Mouse (Mus musculus): ENCODE results near the gene Spp1. TPM values are rescaled to one million over a fixed set of nuclear protein-coding genes. Genes with fewer than 3 reads are reported as not detected.

Spp1 gene
- polyA plus RNA-seq, 1 experiment from 2014 or later = 49.9 TPM

GRCm38 (mm10) chr5:104460856-104461255 lies 25.9 kb downstream of the Spp1 start:
- WGBS = 31% methylated on average over 6 of the region's 7 CpGs
- Histone ChIP-seq H3K27ac (ENCODE audit: low read length) (no peak overlapping the region), H3K9ac (ENCODE audit: low read depth, low read length) (no peak overlapping the region)

GRCm38 (mm10) chr5:104465279-104465678 lies 30.4 kb downstream of the Spp1 start:
- Histone ChIP-seq H3K4me3 (ENCODE audit: low read depth, low read length) (no peak overlapping the region), H3K27ac (ENCODE audit: low read length) (no peak overlapping the region), H3K4me2 (ENCODE audit: low read length) (no peak overlapping the region), H3K9me3 (replicated peaks; ENCODE audit: control insufficient read depth, low read length, poor library complexity, severe bottlenecking) (no peaks in the 10 kb centered on the region; the same call in 1 of the 2 replicates), H3K4me1 (ENCODE audit: control insufficient read depth, insufficient read depth, low read length) (peaks cover 10% of the 10 kb centered on the region), H3K36me3 (ENCODE audit: control insufficient read depth, insufficient read depth, low read length) (peaks cover 14% of the 10 kb centered on the region), H3K27me3 (ENCODE audit: control insufficient read depth, insufficient read depth, low read depth, low read length) (no peaks in the 10 kb centered on the region), H3K9ac (ENCODE audit: low read depth, low read length) (no peak overlapping the region)
- 85% methylated on average over 8 of the region's 8 CpGs for WGBS
- ATAC-seq = no peak

More at GRCm38 (mm10) chr5:104460856-104461255, 25.9 kb downstream of the Spp1 start:
- ATAC-seq = no peak
- peak overlapping the region; percentile 68 for H3K4me2 ChIP-seq (ENCODE audit: low read length)
- H3K36me3 ChIP-seq (ENCODE audit: control insufficient read depth, insufficient read depth, low read length) = peaks cover 15% of the 10 kb centered on the region
- peak overlapping the region; percentile 88 for H3K4me3 ChIP-seq (ENCODE audit: low read depth, low read length)
- no peaks in the 10 kb centered on the region for H3K27me3 ChIP-seq (ENCODE audit: control insufficient read depth, insufficient read depth, low read depth, low read length)
- H3K4me1 ChIP-seq (ENCODE audit: control insufficient read depth, insufficient read depth, low read length) = peaks cover 19% of the 10 kb centered on the region
- peaks cover 3% of the 10 kb centered on the region; the same call in 1 of the 2 replicates for H3K9me3 ChIP-seq (replicated peaks; ENCODE audit: control insufficient read depth, low read length, poor library complexity, severe bottlenecking)

- peaks cover 14% of the 10 kb centered on the region for H3K36me3 ChIP-seq (ENCODE audit: control insufficient read depth, insufficient read depth, low read length)
- WGBS = 93% methylated on average over 12 of the region's 12 CpGs
- H3K9ac ChIP-seq (ENCODE audit: low read depth, low read length) = no peak overlapping the region
Measured at GRCm38 (mm10) chr5:104465731-104466130, 30.8 kb downstream of the Spp1 start.

GRCm38 (mm10) chr5:104466816-104467215 lies 31.9 kb downstream of the Spp1 start:
- no peaks in the 10 kb centered on the region; the same call in 1 of the 2 replicates for H3K9me3 ChIP-seq (replicated peaks; ENCODE audit: control insufficient read depth, low read length, poor library complexity, severe bottlenecking)
- WGBS = 94% methylated on average over 16 of the region's 16 CpGs
- H3K4me1 ChIP-seq (ENCODE audit: control insufficient read depth, insufficient read depth, low read length) = no peaks in the 10 kb centered on the region
- H3K9ac ChIP-seq (ENCODE audit: low read depth, low read length) = no peak overlapping the region
- no peak for ATAC-seq
- H3K27me3 ChIP-seq (ENCODE audit: control insufficient read depth, insufficient read depth, low read depth, low read length) = no peaks in the 10 kb centered on the region
- H3K36me3 ChIP-seq (ENCODE audit: control insufficient read depth, insufficient read depth, low read length) = peaks cover 16% of the 10 kb centered on the region
- no peak overlapping the region for H3K4me2 ChIP-seq (ENCODE audit: low read length)
- H3K27ac ChIP-seq (ENCODE audit: low read length) = no peak overlapping the region
- H3K4me3 ChIP-seq (ENCODE audit: low read depth, low read length) = no peak overlapping the region

More at GRCm38 (mm10) chr5:104465731-104466130, 30.8 kb downstream of the Spp1 start:
- Histone ChIP-seq H3K27ac (ENCODE audit: low read length) (no peak overlapping the region), H3K4me2 (ENCODE audit: low read length) (no peak overlapping the region), H3K4me3 (ENCODE audit: low read depth, low read length) (no peak overlapping the region), H3K4me1 (ENCODE audit: control insufficient read depth, insufficient read depth, low read length) (peaks cover 7% of the 10 kb centered on the region), H3K27me3 (ENCODE audit: control insufficient read depth, insufficient read depth, low read depth, low read length) (no peaks in the 10 kb centered on the region), H3K9me3 (replicated peaks; ENCODE audit: control insufficient read depth, low read length, poor library complexity, severe bottlenecking) (no peaks in the 10 kb centered on the region; the same call in 1 of the 2 replicates)
- no peak for ATAC-seq

GRCm38 (mm10) chr5:104468586-104468985 lies 33.7 kb downstream of the Spp1 start:
- Histone ChIP-seq H3K27ac (ENCODE audit: low read length) (no peak overlapping the region), H3K4me2 (ENCODE audit: low read length) (no peak overlapping the region), H3K36me3 (ENCODE audit: control insufficient read depth, insufficient read depth, low read length) (peaks cover 25% of the 10 kb centered on the region), H3K4me3 (ENCODE audit: low read depth, low read length) (no peak overlapping the region), H3K4me1 (ENCODE audit: control insufficient read depth, insufficient read depth, low read length) (no peaks in the 10 kb centered on the region), H3K27me3 (ENCODE audit: control insufficient read depth, insufficient read depth, low read depth, low read length) (no peaks in the 10 kb centered on the region), H3K9me3 (replicated peaks; ENCODE audit: control insufficient read depth, low read length, poor library complexity, severe bottlenecking) (no peaks in the 10 kb centered on the region; the same call in 1 of the 2 replicates), H3K9ac (ENCODE audit: low read depth, low read length) (no peak overlapping the region)
- ATAC-seq = no peak
- WGBS = 90% methylated on average over 5 of the region's 5 CpGs

- Histone ChIP-seq H3K36me3 (ENCODE audit: control insufficient read depth, insufficient read depth, low read length) (peaks cover 15% of the 10 kb centered on the region), H3K4me2 (ENCODE audit: low read length) (no peak overlapping the region), H3K4me3 (ENCODE audit: low read depth, low read length) (no peak overlapping the region), H3K27me3 (ENCODE audit: control insufficient read depth, insufficient read depth, low read depth, low read length) (no peaks in the 10 kb centered on the region), H3K9ac (ENCODE audit: low read depth, low read length) (no peak overlapping the region), H3K4me1 (ENCODE audit: control insufficient read depth, insufficient read depth, low read length) (no peaks in the 10 kb centered on the region), H3K27ac (ENCODE audit: low read length) (no peak overlapping the region), H3K9me3 (replicated peaks; ENCODE audit: control insufficient read depth, low read length, poor library complexity, severe bottlenecking) (no peaks in the 10 kb centered on the region)
- no peak for ATAC-seq
- WGBS = 86% methylated on average over 5 of the region's 5 CpGs
Measured at GRCm38 (mm10) chr5:104470981-104471391, 36.1 kb downstream of the Spp1 start.

GRCm38 (mm10) chr5:104472371-104472770 lies 37.5 kb downstream of the Spp1 start:
- Histone ChIP-seq H3K4me3 (ENCODE audit: low read depth, low read length) (no peak overlapping the region), H3K4me1 (ENCODE audit: control insufficient read depth, insufficient read depth, low read length) (no peaks in the 10 kb centered on the region), H3K27me3 (ENCODE audit: control insufficient read depth, insufficient read depth, low read depth, low read length) (no peaks in the 10 kb centered on the region), H3K4me2 (ENCODE audit: low read length) (no peak overlapping the region), H3K9me3 (replicated peaks; ENCODE audit: control insufficient read depth, low read length, poor library complexity, severe bottlenecking) (no peaks in the 10 kb centered on the region), H3K36me3 (ENCODE audit: control insufficient read depth, insufficient read depth, low read length) (peaks cover 22% of the 10 kb centered on the region), H3K9ac (ENCODE audit: low read depth, low read length) (no peak overlapping the region), H3K27ac (ENCODE audit: low read length) (no peak overlapping the region)
- WGBS = 97% methylated on average over 8 of the region's 8 CpGs
- ATAC-seq = no peak

GRCm38 (mm10) chr5:104480367-104480766 lies 45.4 kb downstream of the Spp1 start:
- WGBS = 97% methylated on average over 7 of the region's 7 CpGs
- Histone ChIP-seq H3K9me3 (replicated peaks; ENCODE audit: control insufficient read depth, low read length, poor library complexity, severe bottlenecking) (no peaks in the 10 kb centered on the region), H3K27me3 (ENCODE audit: control insufficient read depth, insufficient read depth, low read depth, low read length) (no peaks in the 10 kb centered on the region), H3K4me3 (ENCODE audit: low read depth, low read length) (no peak overlapping the region), H3K4me2 (ENCODE audit: low read length) (no peak overlapping the region), H3K9ac (ENCODE audit: low read depth, low read length) (no peak overlapping the region), H3K36me3 (ENCODE audit: control insufficient read depth, insufficient read depth, low read length) (peaks cover 40% of the 10 kb centered on the region), H3K4me1 (ENCODE audit: control insufficient read depth, insufficient read depth, low read length) (no peaks in the 10 kb centered on the region), H3K27ac (ENCODE audit: low read length) (no peak overlapping the region)
- no peak for ATAC-seq

GRCm38 (mm10) chr5:104482856-104483255 lies 47.9 kb downstream of the Spp1 start:
- 67% methylated on average over 8 of the region's 8 CpGs for WGBS
- no peak overlapping the region for H3K27ac ChIP-seq (ENCODE audit: low read length)
- H3K9ac ChIP-seq (ENCODE audit: low read depth, low read length) = no peak overlapping the region
- peaks cover 34% of the 10 kb centered on the region for H3K36me3 ChIP-seq (ENCODE audit: control insufficient read depth, insufficient read depth, low read length)
- H3K27me3 ChIP-seq (ENCODE audit: control insufficient read depth, insufficient read depth, low read depth, low read length) = no peaks in the 10 kb centered on the region
- H3K4me2 ChIP-seq (ENCODE audit: low read length) = no peak overlapping the region
- H3K4me1 ChIP-seq (ENCODE audit: control insufficient read depth, insufficient read depth, low read length) = no peaks in the 10 kb centered on the region
- H3K4me3 ChIP-seq (ENCODE audit: low read depth, low read length) = no peak overlapping the region
- no peaks in the 10 kb centered on the region for H3K9me3 ChIP-seq (replicated peaks; ENCODE audit: control insufficient read depth, low read length, poor library complexity, severe bottlenecking)
- ATAC-seq = no peak

All from midbrain, embryonic 16.5 days (tissue).